Mouse (Mus musculus): Measurements from ENCODE around the gene C2cd4b.

- no peak for TF ChIP-seq EP300 (IDR thresholded peaks at IDR 0.05; ENCODE audit: low read depth)
- no peak for TF ChIP-seq CTCF (IDR thresholded peaks at IDR 0.05; ENCODE audit: low read depth)
Measured at GRCm38 (mm10) chr9:67725196-67725595, 34.0 kb upstream of the C2cd4b start.
